ENCODE assay signal across 7 mouse cellular contexts in the genomic region with DNA sequence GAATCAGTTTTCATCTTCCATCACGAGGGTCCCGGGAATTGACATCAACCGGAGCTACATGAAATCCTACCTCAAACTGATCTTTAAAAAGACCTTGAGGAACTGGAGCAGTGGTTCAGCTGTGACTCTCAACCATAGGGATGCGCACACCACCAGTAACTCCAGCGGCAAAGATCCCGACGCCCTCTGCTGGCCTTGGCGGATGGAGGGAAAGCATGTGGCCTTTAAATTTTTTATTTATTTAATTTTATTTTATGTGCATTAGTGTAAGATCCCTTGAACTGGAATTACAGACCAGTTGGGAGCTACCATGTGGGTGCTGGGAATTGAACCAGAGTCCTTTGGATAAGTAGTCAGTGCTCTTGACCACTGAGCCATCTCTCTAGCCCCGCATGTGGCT. TPM values are rescaled to one million over a fixed set of nuclear protein-coding genes. Genes with fewer than 3 reads are reported as not detected.
A peak's percentile ranks its signal among the peaks of the same experiment; 100 is the strongest.
DNase-seq lines count a peak whose midpoint lies in the region; ATAC-seq lines count a peak whose summit lies in the region.

No protein-coding gene starts in this region.

- peak overlapping the region; percentile 84 for H3K4me2 ChIP-seq in lung, embryonic 15.5 days
- H3K4me2 ChIP-seq in forebrain, embryonic 15.5 days (replicated peaks), result peak overlapping the region; percentile 61

- DNase-seq in lung, postnatal 36 days, result no peak
- DNase-seq in layer of hippocampus, adult 18-20 months (ENCODE audit: low spot score in 2 of 2), result peak; percentile 61 to 75
- DNase-seq in lung, postnatal 4 days, result peak; percentile 53 to 57

- WGBS in lung, embryonic 15.5 days, result 11% methylated on average over 9 of the region's 9 CpGs
- WGBS in forebrain, embryonic 15.5 days, result 21% methylated on average over 9 of the region's 9 CpGs

- peak overlapping the region; percentile 72 for H3K4me3 ChIP-seq in lung, embryonic 15.5 days
- 0 out of 2 replicates have a peak overlapping the region, but pooled peaks have one; percentile 7 for H3K4me3 ChIP-seq in brown adipose tissue, adult 24 weeks (ENCODE audit: insufficient read depth, low read depth, low read length)
- peak overlapping the region; percentile 59 for H3K4me3 ChIP-seq in forebrain, embryonic 15.5 days

- H3K27me3 ChIP-seq in lung, embryonic 15.5 days, result no peaks in the 10 kb centered on the region
- H3K27me3 ChIP-seq in forebrain, embryonic 15.5 days, result no peaks in the 10 kb centered on the region

- no peaks in the 10 kb centered on the region for H3K9me3 ChIP-seq in lung, embryonic 15.5 days
- no peaks in the 10 kb centered on the region for H3K9me3 ChIP-seq in forebrain, embryonic 15.5 days

- peaks cover 22% of the 10 kb centered on the region; the same call in 1 of the 2 replicates for H3K36me3 ChIP-seq in lung, embryonic 15.5 days
- peaks cover 23% of the 10 kb centered on the region for H3K36me3 ChIP-seq in forebrain, embryonic 15.5 days

- peak; percentile 3; the same call in 1 of the 2 replicates for ATAC-seq in lung, embryonic 15.5 days (ENCODE audit: borderline replicate concordance, extremely low read depth, low FRiP score, low TSS enrichment)
- peak; percentile 7 for ATAC-seq in forebrain, embryonic 15.5 days (replicated peaks)
- ATAC-seq in activated CD4-positive, CD25-positive, alpha-beta regulatory T cell, adult 4 months, result no peak

- H3K4me1 ChIP-seq in lung, embryonic 15.5 days, result peaks cover 37% of the 10 kb centered on the region
- H3K4me1 ChIP-seq in brown adipose tissue, adult 24 weeks (ENCODE audit: control insufficient read depth, insufficient read depth, insufficient read length, low read length), result peaks cover 13% of the 10 kb centered on the region; the same call in 1 of the 2 replicates
- H3K4me1 ChIP-seq in forebrain, embryonic 15.5 days, result peaks cover 53% of the 10 kb centered on the region

- peak overlapping the region; percentile 77 for H3K27ac ChIP-seq in lung, embryonic 15.5 days
- no peak overlapping the region for H3K27ac ChIP-seq in brown adipose tissue, adult 24 weeks (replicated peaks; ENCODE audit: low read depth, low read length)
- peak overlapping the region; percentile 95 for H3K27ac ChIP-seq in forebrain, embryonic 15.5 days (replicated peaks)

- H3K9ac ChIP-seq in lung, embryonic 15.5 days, result no peak overlapping the region; the same call in 1 of the 2 replicates
- no peak overlapping the region for H3K9ac ChIP-seq in forebrain, embryonic 15.5 days (replicated peaks)

RNA-seq across cellular contexts. Expression of gene Fem1a, which starts 1.2 kb away (rescaled TPM):
- polyA plus RNA-seq in lung, embryonic 15.5 days (2015; fragmentation: Nextera tagmentation; extraction: Ambion mirVana), result 11.7 and 13.3 TPM in 2 replicates
- 16.3 and 18.4 TPM in 2 replicates for polyA plus RNA-seq in brown adipose tissue, adult 24 weeks (2012; ENCODE audit: insufficient read depth, insufficient read length, missing spikeins)
- polyA plus RNA-seq in forebrain, embryonic 15.5 days (2015; fragmentation: Nextera tagmentation; extraction: Ambion mirVana), result 21.4 and 22.9 TPM in 2 replicates
- 10 to 100 TPM; 35.3 TPM for total RNA-seq in layer of hippocampus, adult 18-20 months (2021)
- polyA plus RNA-seq in activated CD4-positive, CD25-positive, alpha-beta regulatory T cell, adult 4 months (2017; shearing (Covaris generic)), result 1 to 10 TPM; 4.5 to 5.8 TPM

RNA-seq across cellular contexts. Expression of gene Ticam1, which starts 21.2 kb away (rescaled TPM):
- polyA plus RNA-seq in lung, embryonic 15.5 days (2015; fragmentation: Nextera tagmentation; extraction: Ambion mirVana), result 4.2 and 4.6 TPM in 2 replicates
- polyA plus RNA-seq in brown adipose tissue, adult 24 weeks (2012; ENCODE audit: insufficient read depth, insufficient read length, missing spikeins), result 9.2 and 10.5 TPM in 2 replicates
- polyA plus RNA-seq in forebrain, embryonic 15.5 days (2015; fragmentation: Nextera tagmentation; extraction: Ambion mirVana), result 1.3 and 1.7 TPM in 2 replicates
- total RNA-seq in layer of hippocampus, adult 18-20 months (2021), result 1 to 10 TPM; 7.9 to 8.2 TPM
- polyA plus RNA-seq in activated CD4-positive, CD25-positive, alpha-beta regulatory T cell, adult 4 months (2017; shearing (Covaris generic)), result 10 to 100 TPM in 1 of 2 experiments, 1 to 10 TPM in 1; 6.4 to 11.3 TPM

RNA-seq across cellular contexts. Expression of gene Dpp9, which starts 36.7 kb away (rescaled TPM):
- 37.1 and 37.6 TPM in 2 replicates for polyA plus RNA-seq in lung, embryonic 15.5 days (2015; fragmentation: Nextera tagmentation; extraction: Ambion mirVana)
- 7.7 and 9.2 TPM in 2 replicates for polyA plus RNA-seq in brown adipose tissue, adult 24 weeks (2012; ENCODE audit: insufficient read depth, insufficient read length, missing spikeins)
- 30.7 and 31.2 TPM in 2 replicates for polyA plus RNA-seq in forebrain, embryonic 15.5 days (2015; fragmentation: Nextera tagmentation; extraction: Ambion mirVana)
- total RNA-seq in layer of hippocampus, adult 18-20 months (2021), result 10 to 100 TPM; 61.7 to 63.8 TPM
- polyA plus RNA-seq in activated CD4-positive, CD25-positive, alpha-beta regulatory T cell, adult 4 months (2017; shearing (Covaris generic)), result 10 to 100 TPM; 11.5 to 16.9 TPM

RNA-seq across cellular contexts. Expression of gene Plin3, which starts 37.2 kb away (rescaled TPM):
- polyA plus RNA-seq in lung, embryonic 15.5 days (2015; fragmentation: Nextera tagmentation; extraction: Ambion mirVana), result 82.4 and 82.5 TPM in 2 replicates
- 62.9 and 78.2 TPM in 2 replicates for polyA plus RNA-seq in brown adipose tissue, adult 24 weeks (2012; ENCODE audit: insufficient read depth, insufficient read length, missing spikeins)
- 10.9 and 13.6 TPM in 2 replicates for polyA plus RNA-seq in forebrain, embryonic 15.5 days (2015; fragmentation: Nextera tagmentation; extraction: Ambion mirVana)
- total RNA-seq in layer of hippocampus, adult 18-20 months (2021), result 10 to 100 TPM; 19.1 to 21.8 TPM
- polyA plus RNA-seq in activated CD4-positive, CD25-positive, alpha-beta regulatory T cell, adult 4 months (2017; shearing (Covaris generic)), result 10 to 100 TPM; 22.5 to 40.9 TPM

RNA-seq across cellular contexts. Expression of gene Arrdc5, which starts 44.7 kb away (rescaled TPM):
- polyA plus RNA-seq in lung, embryonic 15.5 days (2015; fragmentation: Nextera tagmentation; extraction: Ambion mirVana), result not detected in 2 replicates
- not detected in 2 replicates for polyA plus RNA-seq in brown adipose tissue, adult 24 weeks (2012; ENCODE audit: insufficient read depth, insufficient read length, missing spikeins)
- not detected in 2 replicates for polyA plus RNA-seq in forebrain, embryonic 15.5 days (2015; fragmentation: Nextera tagmentation; extraction: Ambion mirVana)
- total RNA-seq in layer of hippocampus, adult 18-20 months (2021), result not detected
- not detected for polyA plus RNA-seq in activated CD4-positive, CD25-positive, alpha-beta regulatory T cell, adult 4 months (2017; shearing (Covaris generic))

Comparison
In these comparisons a context has a peak if more than half of its experiments do, and no peak if none do; other contexts are left out.
1. H3K4me3 ChIP-seq: peak in every context shown above with its lines; median percentile 72 in lung, embryonic 15.5 days; 59 in forebrain, embryonic 15.5 days; 7 in brown adipose tissue, adult 24 weeks.